Mouse (Mus musculus): Measurements from ENCODE around the gene Slc3a2. TPM values are rescaled to one million over a fixed set of nuclear protein-coding genes. Genes with fewer than 3 reads are reported as not detected.

Gene Slc3a2
- total RNA-seq, 2 experiments from 2014 or later, result 24.6 to 26.8 TPM

DNA sequence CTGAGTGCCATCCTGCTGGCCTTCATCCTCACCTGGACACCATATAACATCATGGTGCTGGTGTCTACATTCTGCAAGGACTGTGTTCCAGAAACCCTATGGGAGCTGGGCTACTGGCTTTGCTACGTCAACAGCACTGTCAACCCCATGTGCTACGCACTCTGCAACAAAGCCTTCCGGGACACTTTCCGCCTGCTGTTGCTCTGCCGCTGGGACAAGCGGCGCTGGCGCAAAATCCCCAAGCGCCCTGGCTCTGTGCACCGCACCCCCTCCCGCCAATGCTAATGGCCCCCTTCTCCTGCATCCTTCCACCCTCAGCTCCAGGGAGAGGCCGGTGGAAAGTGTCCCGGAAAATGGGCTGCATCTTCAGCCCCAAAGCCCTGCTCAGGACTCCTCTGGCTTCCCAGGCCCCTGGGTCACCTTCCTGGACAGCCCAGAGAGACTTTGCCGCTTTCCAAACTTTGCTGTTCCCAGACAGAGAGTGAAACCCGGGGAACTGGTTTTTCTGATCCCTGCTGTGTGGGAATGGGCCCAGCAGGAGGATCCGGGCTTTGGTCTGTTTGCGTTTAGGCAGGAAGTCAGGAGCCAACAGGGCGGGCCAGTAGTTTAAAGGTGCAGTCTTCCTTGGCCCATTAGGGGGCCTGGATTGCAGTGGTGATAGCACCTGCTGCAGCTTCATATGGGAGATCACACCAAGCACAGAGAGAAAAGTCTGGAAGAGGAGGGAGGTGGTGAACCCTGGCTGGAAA, 44.0 kb downstream of the Slc3a2 start:
- intact Hi-C loops (cut with DNase I; ENCODE audit: low total_unique reads), result no loop called here
- no peak for DNase-seq

DNA sequence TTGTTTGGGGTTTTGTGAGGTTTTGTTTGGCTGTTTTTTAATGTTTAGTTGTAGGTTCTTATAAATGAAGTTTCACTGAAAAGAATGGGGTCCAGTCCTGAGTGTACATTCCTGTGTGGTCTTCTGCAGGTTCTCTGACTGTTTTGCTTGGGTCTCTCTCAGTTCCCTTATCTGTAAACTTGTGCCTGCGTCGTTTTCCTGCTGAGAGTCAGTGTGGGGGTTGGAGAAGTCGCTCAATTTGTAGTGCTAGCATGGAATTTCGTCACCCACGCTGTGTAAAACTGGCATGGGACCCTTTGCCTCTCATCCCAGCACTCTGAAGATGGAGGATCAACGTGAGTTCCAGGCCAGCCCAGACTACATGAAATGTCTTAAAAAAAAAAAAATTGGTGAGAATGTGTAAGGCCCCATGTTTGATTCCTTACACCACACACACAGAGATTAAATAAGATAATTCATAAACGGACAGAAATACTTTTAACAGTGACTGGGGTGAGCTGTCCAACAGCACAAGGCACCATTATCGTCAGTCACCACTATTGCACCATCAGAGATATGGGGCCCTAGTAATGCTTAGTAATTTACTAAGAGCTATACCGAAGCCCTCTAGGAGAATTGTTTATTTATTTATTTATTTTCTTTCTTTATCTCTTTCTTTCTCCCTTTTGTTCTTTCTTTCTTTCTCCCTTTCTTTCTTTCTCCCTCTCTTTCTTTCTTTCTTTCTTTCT, 49.7 kb downstream of the Slc3a2 start:
- intact Hi-C loops (cut with DNase I; ENCODE audit: low total_unique reads), result no loop called here

DNA sequence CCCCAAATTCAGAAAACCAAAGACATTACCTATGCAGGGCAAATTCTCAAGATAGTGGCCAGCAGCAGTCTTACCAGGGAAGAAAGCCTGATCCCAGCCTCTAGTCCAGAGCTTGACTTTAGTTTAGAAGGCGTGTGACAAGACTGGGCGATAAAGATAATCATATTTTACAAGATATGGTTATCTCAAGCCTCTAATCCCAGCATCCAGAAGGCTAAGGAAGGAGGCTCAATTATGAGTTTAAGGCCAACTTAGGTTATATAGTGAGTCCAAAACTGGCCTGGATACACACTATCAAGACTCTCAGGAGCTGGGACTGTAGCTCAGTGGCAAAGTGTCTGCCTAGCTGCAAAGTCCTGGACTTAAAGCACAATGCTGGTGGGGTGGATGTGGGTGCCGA, 50.3 kb downstream of the Slc3a2 start:
- DNase-seq, result no peak
- intact Hi-C loops (cut with DNase I; ENCODE audit: low total_unique reads), result no loop called here

More for the DNA sequence above, 49.7 kb downstream of the Slc3a2 start:
- no peak for DNase-seq

DNA sequence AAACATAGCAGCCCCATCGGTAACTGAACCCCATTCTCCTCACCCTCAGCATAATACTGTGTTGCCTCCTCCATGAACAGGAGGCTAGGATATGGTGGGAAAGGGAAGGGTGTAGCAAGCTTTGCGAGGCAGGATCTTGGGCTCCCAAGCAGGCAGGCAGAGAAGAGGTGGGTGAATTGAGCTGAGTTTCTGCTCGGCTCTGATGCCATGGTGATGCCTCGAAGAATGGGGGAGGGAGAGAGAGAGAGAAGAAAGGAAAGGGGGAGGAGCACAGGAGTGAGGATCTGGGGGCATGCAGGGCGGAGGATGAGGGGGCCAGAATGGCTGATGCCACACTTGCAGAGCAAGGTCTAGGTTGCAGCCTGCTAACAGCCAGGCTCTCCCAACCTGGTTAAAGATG, 57.4 kb downstream of the Slc3a2 start:
- no peak for DNase-seq
- intact Hi-C loops (cut with DNase I; ENCODE audit: low total_unique reads), result no loop called here

DNA sequence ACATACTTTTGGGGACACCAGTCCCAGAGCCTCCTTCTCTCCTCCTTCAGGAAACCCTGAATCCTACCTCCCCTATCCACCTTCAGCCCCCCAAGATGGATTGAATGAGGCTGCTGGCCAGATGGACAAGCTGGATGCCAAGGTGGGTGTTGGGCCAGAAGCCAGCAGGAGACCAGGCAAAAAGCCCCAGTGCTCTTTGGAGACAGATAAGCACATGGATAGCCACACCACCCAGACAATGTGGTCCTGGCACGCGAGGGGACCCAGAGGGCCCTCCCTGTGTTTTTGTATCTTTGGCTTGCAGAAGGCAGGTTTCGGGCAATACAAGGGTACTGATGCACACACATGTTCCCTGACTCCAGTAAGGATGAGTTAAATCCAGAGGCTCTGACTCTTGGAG, 58.3 kb downstream of the Slc3a2 start:
- intact Hi-C loops (cut with DNase I; ENCODE audit: low total_unique reads), result no loop called here
- DNase-seq, result no peak

DNA sequence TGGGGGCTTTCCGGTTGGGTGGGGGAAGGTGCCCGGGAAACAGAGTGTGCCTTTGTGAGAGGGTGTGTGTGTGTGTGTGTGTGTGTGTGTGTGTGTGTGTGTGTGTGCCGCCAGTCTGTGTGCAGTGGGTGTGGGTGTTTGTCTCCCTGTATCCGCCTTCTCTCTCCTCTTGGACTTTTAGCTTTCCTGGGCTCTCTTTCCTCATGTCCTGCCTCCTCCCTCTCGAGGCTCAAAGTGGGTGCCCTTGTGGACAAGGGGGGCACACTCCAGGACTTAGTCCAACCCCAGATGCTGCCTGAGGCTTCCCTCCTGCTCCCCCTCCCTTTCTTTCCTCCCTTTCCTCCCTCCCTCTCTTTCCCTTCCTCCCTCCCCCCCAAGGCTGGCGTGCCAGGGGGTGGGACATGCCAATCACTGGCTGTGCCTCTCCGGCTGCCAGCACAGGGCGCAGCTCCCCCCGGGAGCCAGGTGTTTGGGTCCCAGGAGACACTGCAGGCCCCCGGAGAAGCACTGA, 59.2 kb downstream of the Slc3a2 start:
- intact Hi-C loops (cut with DNase I; ENCODE audit: low total_unique reads), result no loop called here
- DNase-seq, result no peak

DNA sequence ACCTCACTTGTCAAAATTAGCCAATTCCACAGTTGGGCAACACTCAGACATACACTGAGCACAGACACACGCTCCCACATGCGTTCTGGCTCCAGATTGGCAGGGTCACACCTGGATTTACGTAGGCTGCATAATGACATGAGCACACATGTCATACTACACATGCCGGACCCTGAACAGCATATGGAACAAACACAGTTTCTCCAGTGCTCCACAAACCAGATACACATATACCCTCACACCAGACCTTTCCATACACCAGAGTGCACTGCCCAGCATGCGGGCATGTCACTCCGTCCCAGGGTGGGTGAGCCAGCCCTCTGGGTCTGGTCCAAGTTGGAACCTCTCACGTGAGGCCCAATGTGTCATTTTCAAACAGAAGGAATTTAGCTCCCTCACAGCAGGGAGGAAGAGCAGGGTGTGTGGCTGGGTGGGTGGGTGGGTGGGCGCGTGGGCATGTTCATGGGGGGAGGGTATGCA, 59.8 kb downstream of the Slc3a2 start, which contains the start of gene Chrm1:
Gene Chrm1 (plus strand): TSS at position 430 of the 480 bp plus-strand sequence.
- no peak for DNase-seq
- intact Hi-C loops (cut with DNase I; ENCODE audit: low total_unique reads), result no loop called here

DNA sequence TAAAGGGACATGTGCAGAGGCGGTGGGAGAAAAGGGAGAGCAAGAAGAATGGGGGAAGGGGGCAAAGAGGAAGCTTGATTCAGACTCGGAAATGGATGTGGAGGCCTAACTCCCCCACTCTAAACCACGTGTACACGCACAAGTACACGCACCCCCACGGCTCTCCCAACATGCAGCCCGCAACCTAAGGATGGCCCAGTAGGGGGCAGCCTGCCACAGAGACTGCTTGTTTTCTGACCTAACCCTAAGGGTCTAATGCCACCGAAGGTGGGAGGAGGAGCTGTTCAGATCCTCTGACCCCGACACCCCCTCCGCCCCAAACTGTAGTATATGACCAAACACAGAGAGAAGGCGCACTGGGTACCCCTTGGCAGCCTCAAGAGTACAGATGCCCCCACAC, 60.8 kb downstream of the Slc3a2 start:
- peak; percentile 36 for DNase-seq
- intact Hi-C loops (cut with DNase I; ENCODE audit: low total_unique reads), result no loop called here

DNA sequence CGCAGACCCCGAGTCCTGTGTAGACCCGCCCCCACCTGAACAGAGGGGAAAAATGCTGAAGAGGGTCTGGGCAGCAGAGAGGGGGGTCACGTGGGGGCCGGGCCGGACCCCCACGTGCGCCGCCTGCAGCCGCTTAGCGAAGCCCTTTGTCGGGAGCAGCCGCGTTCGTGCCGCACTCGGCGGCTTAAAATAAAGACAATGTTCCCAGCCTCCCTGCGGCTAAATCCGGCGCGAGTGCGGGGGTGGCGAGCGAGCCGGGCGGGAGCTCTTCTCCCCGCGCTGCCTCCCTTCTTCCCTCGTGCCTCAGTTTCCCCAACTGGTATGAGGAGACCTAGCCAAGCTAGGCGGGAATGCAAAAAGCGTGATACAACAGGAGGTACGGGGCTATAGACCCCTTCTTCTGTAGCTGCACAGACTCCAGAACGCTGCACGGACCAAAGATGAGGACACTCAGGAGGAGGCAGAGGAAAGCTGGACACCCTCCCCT, 61.3 kb downstream of the Slc3a2 start:
- intact Hi-C loops (cut with DNase I; ENCODE audit: low total_unique reads), result no loop called here
- DNase-seq, result peak; percentile 9

Small RNA genes within 50 kb of the gene (microRNA-seq; reads per million reads assigned to microRNA genes)
- 0 reads per million in 2 experiments for gene Mir6992

Other genes starting within 250 kb of the Slc3a2 start
- gene Slc22a8, start 132.1 kb downstream of the Slc3a2 start, total RNA-seq (2021), result not detected
- not detected for gene Slc22a6, start 105.3 kb downstream of the Slc3a2 start, total RNA-seq (2021)
- under 1 TPM in 1 of 2 experiments, not detected in 1; 0.02 TPM for gene Chrm1, start 59.6 kb downstream of the Slc3a2 start, total RNA-seq (2021)
- gene Wdr74, start 12.5 kb upstream of the Slc3a2 start, total RNA-seq (2021), result 10 to 100 TPM; 21.7 to 23.4 TPM
- gene 1700092M07Rik, start 17.3 kb upstream of the Slc3a2 start, total RNA-seq (2021), result not detected
- 10 to 100 TPM; 24.1 to 28.0 TPM for gene Stx5a, start 18.0 kb upstream of the Slc3a2 start, total RNA-seq (2021)
- gene Nxf1, start 33.7 kb upstream of the Slc3a2 start, total RNA-seq (2021), result 10 to 100 TPM; 32.5 to 33.2 TPM
- gene Tmem223, start 47.6 kb upstream of the Slc3a2 start, total RNA-seq (2021), result 10 to 100 TPM; 78.5 to 81.9 TPM
- 10 to 100 TPM in 1 of 2 experiments, 1 to 10 TPM in 1; 9.7 to 11.1 TPM for gene Tmem179b, start 51.1 kb upstream of the Slc3a2 start, total RNA-seq (2021)
- gene Taf6l, start 63.0 kb upstream of the Slc3a2 start, total RNA-seq (2021), result 1 to 10 TPM; 9.0 to 9.4 TPM
- gene Polr2g, start 75.2 kb upstream of the Slc3a2 start, total RNA-seq (2021), result 10 to 100 TPM; 34.1 to 35.5 TPM
- gene Zbtb3, start 79.2 kb upstream of the Slc3a2 start, total RNA-seq (2021), result 1 to 10 TPM in 1 of 2 experiments, under 1 TPM in 1; 0.62 to 1.5 TPM
- 10 to 100 TPM in 1 of 2 experiments, 1 to 10 TPM in 1; 9.6 to 10.7 TPM for gene Ttc9c, start 96.0 kb upstream of the Slc3a2 start, total RNA-seq (2021)
- gene Hnrnpul2, start 96.6 kb upstream of the Slc3a2 start, total RNA-seq (2021), result 10 to 100 TPM; 35.4 to 37.3 TPM
- not detected for gene AC129217.1, start 106.4 kb upstream of the Slc3a2 start, total RNA-seq (2021)
- gene Bscl2, start 114.1 kb upstream of the Slc3a2 start, total RNA-seq (2021), result 10 to 100 TPM; 14.4 to 15.6 TPM
- gene Gng3, start 115.8 kb upstream of the Slc3a2 start, total RNA-seq (2021), result not detected
- 10 to 100 TPM in 1 of 2 experiments, 1 to 10 TPM in 1; 7.8 to 11.0 TPM for gene Lrrn4cl, start 127.4 kb upstream of the Slc3a2 start, total RNA-seq (2021)
- 100 to 1,000 TPM; 182 to 211 TPM for gene Ubxn1, start 148.1 kb upstream of the Slc3a2 start, total RNA-seq (2021)
- gene Uqcc3, start 157.6 kb upstream of the Slc3a2 start, total RNA-seq (2021), result 10 to 100 TPM; 55.1 to 64.7 TPM
- 1 to 10 TPM; 4.4 to 6.7 TPM for gene Lbhd1, start 160.4 kb upstream of the Slc3a2 start, total RNA-seq (2021)
- gene Gm49403, start 160.6 kb upstream of the Slc3a2 start, total RNA-seq (2021), result not detected
- gene 1810009A15Rik, start 165.5 kb upstream of the Slc3a2 start, total RNA-seq (2021), result 10 to 100 TPM; 20.3 to 26.3 TPM
- 1 to 10 TPM in 1 of 2 experiments, not detected in 1; 3.3 TPM for gene Gm49416, start 165.6 kb upstream of the Slc3a2 start, total RNA-seq (2021)
- gene Ints5, start 169.6 kb upstream of the Slc3a2 start, total RNA-seq (2021), result 10 to 100 TPM in 1 of 2 experiments, 1 to 10 TPM in 1; 9.5 to 10.3 TPM
- 10 to 100 TPM; 30.7 to 34.3 TPM for gene Ganab, start 174.7 kb upstream of the Slc3a2 start, total RNA-seq (2021)
- 10 to 100 TPM; 21.4 to 24.2 TPM for gene B3gat3, start 197.0 kb upstream of the Slc3a2 start, total RNA-seq (2021)
- 1 to 10 TPM; 4.9 to 6.0 TPM for gene Rom1, start 206.0 kb upstream of the Slc3a2 start, total RNA-seq (2021)
- gene Eml3, start 206.2 kb upstream of the Slc3a2 start, total RNA-seq (2021), result 1 to 10 TPM; 8.6 to 8.9 TPM
- 10 to 100 TPM; 27.4 to 27.9 TPM for gene Mta2, start 218.5 kb upstream of the Slc3a2 start, total RNA-seq (2021)
- 1 to 10 TPM; 8.2 to 8.4 TPM for gene Tut1, start 230.5 kb upstream of the Slc3a2 start, total RNA-seq (2021)
- 100 to 1,000 TPM; 500 to 587 TPM for gene Eef1g, start 243.7 kb upstream of the Slc3a2 start, total RNA-seq (2021)

Data from gastrocnemius, postnatal 14 days (tissue).